Mouse (Mus musculus) erythroblast, embryonic 14.5 days (primary cell): ENCODE measurements around the gene Gm11111. TPM values are rescaled to one million over a fixed set of nuclear protein-coding genes. Genes with fewer than 3 reads are reported as not detected.

Experiments
- H3K27me3 ChIP-seq: 2 replicates; pipeline ENCODE4 v1.6.1; 2012; ENCODE audit warnings: inconsistent platforms; ENCODE audit not compliant: control insufficient read depth
- H3K36me3 ChIP-seq: 2 replicates; pipeline ENCODE4 v1.6.1; 2012; ENCODE audit warnings: mild to moderate bottlenecking, inconsistent platforms; ENCODE audit not compliant: control insufficient read depth
- H3K4me1 ChIP-seq: 2 replicates; pipeline ENCODE4 v1.6.1; 2012; ENCODE audit warnings: inconsistent platforms; ENCODE audit not compliant: control insufficient read depth
- H3K4me3 ChIP-seq: replicated peaks from 2 replicates; pipeline ENCODE3; 2012; ENCODE audit warnings: moderate library complexity, mild to moderate bottlenecking, inconsistent platforms
- H3K9me3 ChIP-seq: 2 replicates; pipeline ENCODE4 v1.6.1; 2012; ENCODE audit warnings: low read length, inconsistent platforms, mixed read lengths; ENCODE audit not compliant: control insufficient read depth
- GATA1 ChIP-seq: IDR thresholded peaks from 2 replicates; pipeline ENCODE4 v1.6.1; 2012; ENCODE audit warnings: low read length, inconsistent platforms, mixed read lengths
- TAL1 ChIP-seq: IDR thresholded peaks from 3 replicates; pipeline ENCODE4 v1.6.1; 2012; ENCODE audit warnings: low read length, inconsistent platforms, mixed read lengths
- polyA plus RNA-seq: library from polyadenylated mRNA; stranded (reverse); fragments of >175 nt; gene quantifications from 2 replicates; pipeline ENCODE4 v1.2.3, GENCODE M21; 2012

Gene Gm11111
- polyA plus RNA-seq, 1 experiment = not detected

GRCm38 (mm10) chr5:98552811-98553601 is 511 bp downstream of the Gm11111 start:
- Histone ChIP-seq H3K27me3 (no peaks in the 10 kb centered on the region), H3K9me3 (peaks cover 2% of the 10 kb centered on the region; the same call in 1 of the 2 replicates), H3K4me3 (no peak overlapping the region), H3K36me3 (no peaks in the 10 kb centered on the region), H3K4me1 (no peaks in the 10 kb centered on the region)
- TF ChIP-seq GATA1 = no peak
- TF ChIP-seq TAL1 = no peak

- Histone ChIP-seq H3K4me1 (no peaks in the 10 kb centered on the region), H3K4me3 (no peak overlapping the region), H3K36me3 (no peaks in the 10 kb centered on the region), H3K27me3 (no peaks in the 10 kb centered on the region), H3K9me3 (peaks cover 11% of the 10 kb centered on the region)
- TF ChIP-seq GATA1 (no peak), TAL1 (no peak)
These were observed 8.8 kb downstream of the Gm11111 start for GRCm38 (mm10) chr5:98561301-98561700.

GRCm38 (mm10) chr5:98562806-98563205 is 10.3 kb downstream of the Gm11111 start:
- H3K9me3 ChIP-seq = peaks cover 11% of the 10 kb centered on the region
- no peaks in the 10 kb centered on the region for H3K27me3 ChIP-seq
- H3K36me3 ChIP-seq = no peaks in the 10 kb centered on the region
- no peaks in the 10 kb centered on the region for H3K4me1 ChIP-seq
- H3K4me3 ChIP-seq = no peak overlapping the region
- TF ChIP-seq TAL1 (no peak), GATA1 (no peak)

- TF ChIP-seq GATA1 = no peak
- H3K4me3 ChIP-seq = no peak overlapping the region
These were observed 11.3 kb downstream of the Gm11111 start for GRCm38 (mm10) chr5:98563801-98564200.

GRCm38 (mm10) chr5:98566461-98567193 is 14.1 kb downstream of the Gm11111 start:
- Histone ChIP-seq H3K27me3 (no peaks in the 10 kb centered on the region), H3K9me3 (peaks cover 5% of the 10 kb centered on the region), H3K4me3 (no peak overlapping the region), H3K36me3 (no peaks in the 10 kb centered on the region), H3K4me1 (no peaks in the 10 kb centered on the region)
- TF ChIP-seq GATA1 = no peak
- no peak for TF ChIP-seq TAL1

More at GRCm38 (mm10) chr5:98563801-98564200, 11.3 kb downstream of the Gm11111 start:
- no peaks in the 10 kb centered on the region for H3K36me3 ChIP-seq
- H3K9me3 ChIP-seq = peaks cover 11% of the 10 kb centered on the region
- no peaks in the 10 kb centered on the region for H3K4me1 ChIP-seq
- H3K27me3 ChIP-seq = no peaks in the 10 kb centered on the region

- no peaks in the 10 kb centered on the region for H3K4me1 ChIP-seq
- TF ChIP-seq GATA1 (no peak), TAL1 (no peak)
- no peak overlapping the region for H3K4me3 ChIP-seq
- peaks cover 2% of the 10 kb centered on the region for H3K9me3 ChIP-seq
- no peaks in the 10 kb centered on the region for H3K27me3 ChIP-seq
- H3K36me3 ChIP-seq = no peaks in the 10 kb centered on the region
These were observed 16.0 kb downstream of the Gm11111 start for GRCm38 (mm10) chr5:98568481-98568880.

- Histone ChIP-seq H3K36me3 (no peaks in the 10 kb centered on the region), H3K9me3 (no peaks in the 10 kb centered on the region)
- no peak for TF ChIP-seq GATA1
- TF ChIP-seq TAL1 = no peak
These were observed 16.6 kb downstream of the Gm11111 start for GRCm38 (mm10) chr5:98569029-98569513.

GRCm38 (mm10) chr5:98572392-98572791 is 19.9 kb downstream of the Gm11111 start:
- Histone ChIP-seq H3K4me3 (no peak overlapping the region), H3K4me1 (no peaks in the 10 kb centered on the region)
- no peak for TF ChIP-seq GATA1
- TF ChIP-seq TAL1 = no peak

More at GRCm38 (mm10) chr5:98569029-98569513, 16.6 kb downstream of the Gm11111 start:
- Histone ChIP-seq H3K27me3 (no peaks in the 10 kb centered on the region), H3K4me1 (no peaks in the 10 kb centered on the region), H3K4me3 (no peak overlapping the region)

More at GRCm38 (mm10) chr5:98572392-98572791, 19.9 kb downstream of the Gm11111 start:
- H3K27me3 ChIP-seq = no peaks in the 10 kb centered on the region
- H3K9me3 ChIP-seq = peaks cover 4% of the 10 kb centered on the region
- H3K36me3 ChIP-seq = no peaks in the 10 kb centered on the region
